Mouse (Mus musculus) myocyte (in vitro differentiated cells): Measurements from ENCODE around the gene Lrrc8c. TPM values are rescaled to one million over a fixed set of nuclear protein-coding genes. Genes with fewer than 3 reads are reported as not detected.

ENCODE experiments used
- H3K27me3 ChIP-seq: one replicate; pipeline ENCODE4 v1.6.1; 2011; ENCODE audit not compliant: control insufficient read depth, insufficient read depth, insufficient read length
- H3K36me3 ChIP-seq: one replicate; pipeline ENCODE4 v1.6.1; 2011; ENCODE audit not compliant: control insufficient read depth, insufficient read depth
- H3K4me2 ChIP-seq: one replicate; pipeline ENCODE4 v1.6.1; 2011; ENCODE audit warnings: low read depth, control low read depth
- H3K4me3 ChIP-seq: one replicate; pipeline ENCODE4 v1.5.1; 2011; ENCODE audit warnings: mild to moderate bottlenecking, control low read depth, moderate library complexity
- H3K79me2 ChIP-seq: one replicate; pipeline ENCODE4 v1.6.1; 2011; ENCODE audit not compliant: control insufficient read depth, insufficient read depth
- H3ac ChIP-seq: one replicate; pipeline ENCODE4 v1.6.1; 2011; ENCODE audit not compliant: control insufficient read depth, insufficient read length
- CEBPB ChIP-seq: IDR thresholded peaks from 2 replicates; pipeline ENCODE4 v1.6.1; 2011; ENCODE audit warnings: mild to moderate bottlenecking, moderate library complexity; ENCODE audit not compliant: poor library complexity, insufficient read depth, severe bottlenecking
- E2F4 ChIP-seq: IDR thresholded peaks from one replicate; pipeline ENCODE4 v1.6.1; 2011; ENCODE audit warnings: mild to moderate bottlenecking, control low read depth, moderate library complexity; ENCODE audit not compliant: insufficient read depth
- MAX ChIP-seq: IDR thresholded peaks from one replicate; pipeline ENCODE4 v1.6.1; 2011; ENCODE audit warnings: low read depth, mild to moderate bottlenecking, control low read depth
- MYOD1 ChIP-seq, 3 experiments: IDR thresholded peaks; one replicate each; pipeline ENCODE4 v1.6.1; 2011; ENCODE audit warnings: control low read depth in 2 of 3, low read depth in 2 of 3, mild to moderate bottlenecking in 2 of 3, moderate library complexity in 1 of 3; ENCODE audit not compliant: insufficient read length in 2 of 3, control insufficient read depth in 1 of 3
- MYOG ChIP-seq, 3 experiments: IDR thresholded peaks; one replicate each; pipeline ENCODE4 v1.6.1; 2011; ENCODE audit warnings: control low read depth in 2 of 3, low read depth in 2 of 3, mild to moderate bottlenecking in 2 of 3; ENCODE audit not compliant: insufficient read length in 2 of 3, control insufficient read depth in 1 of 3, insufficient read depth in 1 of 3
- POLR2A ChIP-seq: IDR thresholded peaks from one replicate; pipeline ENCODE4 v1.6.1; 2011; ENCODE audit warnings: low read depth, mild to moderate bottlenecking, control low read depth, moderate library complexity; ENCODE audit not compliant: insufficient read length
- POLR2AphosphoS2 ChIP-seq: IDR thresholded peaks from one replicate; pipeline ENCODE4 v1.6.1; 2011; ENCODE audit warnings: low read depth, control low read depth; ENCODE audit not compliant: insufficient read length
- REST ChIP-seq: IDR thresholded peaks from one replicate; pipeline ENCODE4 v1.6.1; 2011; ENCODE audit warnings: mild to moderate bottlenecking, control low read depth, moderate library complexity; ENCODE audit not compliant: insufficient read depth, insufficient read length
- SRF ChIP-seq: IDR thresholded peaks from one replicate; pipeline ENCODE4 v1.6.1; 2011; ENCODE audit warnings: low read depth; ENCODE audit not compliant: control insufficient read depth, insufficient read length
- TCF12 ChIP-seq: IDR thresholded peaks from one replicate; pipeline ENCODE4 v1.6.1; 2011; ENCODE audit warnings: mild to moderate bottlenecking, control low read depth; ENCODE audit not compliant: poor library complexity, insufficient read depth, severe bottlenecking
- TCF3 ChIP-seq: IDR thresholded peaks from one replicate; pipeline ENCODE4 v1.6.1; 2011; ENCODE audit warnings: low read depth, control low read depth; ENCODE audit not compliant: insufficient read length
- USF1 ChIP-seq: IDR thresholded peaks from one replicate; pipeline ENCODE4 v1.6.1; 2011; ENCODE audit warnings: low read depth, mild to moderate bottlenecking, control low read depth, moderate library complexity
- polyA plus RNA-seq: library from polyadenylated mRNA; unstranded; fragments of >200 nt; fragmentation: generic; extraction: Trizol; gene quantifications from one replicate; pipeline ENCODE4 v1.2.1, GENCODE M21; 2012; ENCODE audit warnings: missing spikeins

Gene Lrrc8c
- polyA plus RNA-seq, 1 experiment, result 7.9 TPM

- Histone ChIP-seq H3K27me3 (no peaks in the 10 kb centered on the region), H3K36me3 (no peaks in the 10 kb centered on the region), H3ac (no peak overlapping the region), H3K79me2 (no peaks in the 10 kb centered on the region), H3K4me3 (no peak overlapping the region), H3K4me2 (peak overlapping the region; percentile 38)
- TF ChIP-seq POLR2A (no peak), POLR2AphosphoS2 (no peak), MYOD1 (IDR thresholded peaks at IDR 0.05; ENCODE audit: control insufficient read depth in 1 of 3, insufficient read length in 2 of 3, low read depth in 2 of 3) (no peak), TCF3 (no peak), TCF12 (no peak), E2F4 (no peak), SRF (no peak), CEBPB (no peak), MYOG (IDR thresholded peaks at IDR 0.05; ENCODE audit: control insufficient read depth in 1 of 3, insufficient read depth in 1 of 3, insufficient read length in 2 of 3, low read depth in 2 of 3) (no peak), USF1 (no peak), REST (no peak), MAX (no peak)
Measured at GRCm38 (mm10) chr5:105654237-105655063, 135.3 kb downstream of the Lrrc8c start.

- TF ChIP-seq REST (no peak), MAX (no peak)
- no peak overlapping the region for H3ac ChIP-seq
- no peaks in the 10 kb centered on the region for H3K36me3 ChIP-seq
- H3K4me3 ChIP-seq, result no peak overlapping the region
- no peaks in the 10 kb centered on the region for H3K79me2 ChIP-seq
- no peaks in the 10 kb centered on the region for H3K27me3 ChIP-seq
- no peak overlapping the region for H3K4me2 ChIP-seq
Measured at GRCm38 (mm10) chr5:105655100-105655734, 136.0 kb downstream of the Lrrc8c start.

GRCm38 (mm10) chr5:105661894-105662293 is 142.7 kb downstream of the Lrrc8c start:
- no peak for TF ChIP-seq REST
- TF ChIP-seq POLR2A, result no peak
- no peak for TF ChIP-seq MAX
- TF ChIP-seq SRF, result no peak
- no peak for TF ChIP-seq TCF12
- no peak for TF ChIP-seq MYOG (IDR thresholded peaks at IDR 0.05; ENCODE audit: control insufficient read depth in 1 of 3, insufficient read depth in 1 of 3, insufficient read length in 2 of 3, low read depth in 2 of 3)
- no peak for TF ChIP-seq E2F4
- no peak for TF ChIP-seq TCF3
- TF ChIP-seq MYOD1 (IDR thresholded peaks at IDR 0.05; ENCODE audit: control insufficient read depth in 1 of 3, insufficient read length in 2 of 3, low read depth in 2 of 3), result no peak
- TF ChIP-seq USF1, result no peak
- TF ChIP-seq POLR2AphosphoS2, result no peak
- no peak for TF ChIP-seq CEBPB
- no peaks in the 10 kb centered on the region for H3K36me3 ChIP-seq
- no peaks in the 10 kb centered on the region for H3K79me2 ChIP-seq
- H3K4me2 ChIP-seq, result no peak overlapping the region
- H3K27me3 ChIP-seq, result no peaks in the 10 kb centered on the region
- H3K4me3 ChIP-seq, result no peak overlapping the region
- H3ac ChIP-seq, result no peak overlapping the region

Other genes with a start within 250 kb of the Lrrc8c start
- 0.68 TPM for gene Gm43302, start 225.7 kb upstream of the Lrrc8c start, polyA plus RNA-seq
- 0.05 TPM for gene Gbp6, start 225.7 kb upstream of the Lrrc8c start, polyA plus RNA-seq
- 4.4 TPM for gene Lrrc8b, start 103.6 kb upstream of the Lrrc8c start, polyA plus RNA-seq
- 24.8 TPM for gene Lrrc8d, start 180.6 kb downstream of the Lrrc8c start, polyA plus RNA-seq